Mouse (Mus musculus) neutrophil, adult 5-6 weeks (primary cell): ENCODE data around the gene Tyms. TPM values are rescaled to one million over a fixed set of nuclear protein-coding genes. Genes with fewer than 3 reads are reported as not detected.
"Not testable (repeated sequence)": the region's sequence is repeated elsewhere in the genome, so short reads cannot be mapped to it uniquely, and the experiment has no call there.

Experiments used
- ATAC-seq: fragments of 151-379, 151-347 bp; 2 replicates; pipeline ENCODE4 v1.8.0; 2017; ENCODE audit warnings: mild to moderate bottlenecking, moderate TSS enrichment; ENCODE audit not compliant: insufficient number of reproducible peaks, poor library complexity, low FRiP score, severe bottlenecking; ENCODE audit errors: extremely low read depth
- total RNA-seq: library from RNA; stranded (forward); fragments of 200-1000 nt; gene quantifications from 2 replicates; pipeline ENCODE4 v1.2.3, GENCODE M21; 2017

The Tyms gene
- total RNA-seq, 1 experiment from 2014 or later, result 5.4 TPM

- ATAC-seq, result no peak
Observed at GRCm38 (mm10) chr5:30104841-30105667, 31.6 kb upstream of the Tyms start, which contains the start of gene Garem2. Gene Garem2 (plus strand): TSS chr5:30105161.

GRCm38 (mm10) chr5:30104339-30104738, 30.9 kb upstream of the Tyms start:
- ATAC-seq, result no peak

GRCm38 (mm10) chr5:30103340-30103739, 29.9 kb upstream of the Tyms start:
- no peak for ATAC-seq

GRCm38 (mm10) chr5:30098260-30098659, 24.8 kb upstream of the Tyms start:
- ATAC-seq, result no peak

- no peak for ATAC-seq
Observed at GRCm38 (mm10) chr5:30095731-30096130, 22.3 kb upstream of the Tyms start.

GRCm38 (mm10) chr5:30094399-30094798, 21.0 kb upstream of the Tyms start:
- no peak for ATAC-seq

- ATAC-seq, result no peak
Observed at GRCm38 (mm10) chr5:30092701-30093100, 19.3 kb upstream of the Tyms start.

- no peak for ATAC-seq
Observed at GRCm38 (mm10) chr5:30072377-30072776, 1.0 kb downstream of the Tyms start.

GRCm38 (mm10) chr5:30071677-30072076, 1.7 kb downstream of the Tyms start:
- no peak for ATAC-seq

- ATAC-seq, result no peak
Observed at GRCm38 (mm10) chr5:30067726-30068125, 5.7 kb downstream of the Tyms start.

GRCm38 (mm10) chr5:30059607-30060006, 13.8 kb downstream of the Tyms start:
- ATAC-seq, result not testable (repeated sequence)

GRCm38 (mm10) chr5:30058216-30058731, 15.1 kb downstream of the Tyms start:
- no peak for ATAC-seq

GRCm38 (mm10) chr5:30039841-30040240, 33.6 kb downstream of the Tyms start:
- ATAC-seq, result not testable (repeated sequence)

- not testable (repeated sequence) for ATAC-seq
Observed at GRCm38 (mm10) chr5:30039324-30039723, 34.1 kb downstream of the Tyms start.

GRCm38 (mm10) chr5:30037111-30037510, 36.3 kb downstream of the Tyms start:
- ATAC-seq, result not testable (repeated sequence)

- not testable (repeated sequence) for ATAC-seq
Observed at GRCm38 (mm10) chr5:30035862-30036261, 37.6 kb downstream of the Tyms start.

GRCm38 (mm10) chr5:30014580-30014979, 58.8 kb downstream of the Tyms start:
- no peak for ATAC-seq

- ATAC-seq, result no peak
Observed at GRCm38 (mm10) chr5:30012726-30013503, 60.5 kb downstream of the Tyms start, which contains the start of gene Il6. Gene Il6 (plus strand): TSS chr5:30013114.
